Mouse (Mus musculus): ENCODE results near the gene Gtf2h4.

The Gtf2h4 gene

DNA sequence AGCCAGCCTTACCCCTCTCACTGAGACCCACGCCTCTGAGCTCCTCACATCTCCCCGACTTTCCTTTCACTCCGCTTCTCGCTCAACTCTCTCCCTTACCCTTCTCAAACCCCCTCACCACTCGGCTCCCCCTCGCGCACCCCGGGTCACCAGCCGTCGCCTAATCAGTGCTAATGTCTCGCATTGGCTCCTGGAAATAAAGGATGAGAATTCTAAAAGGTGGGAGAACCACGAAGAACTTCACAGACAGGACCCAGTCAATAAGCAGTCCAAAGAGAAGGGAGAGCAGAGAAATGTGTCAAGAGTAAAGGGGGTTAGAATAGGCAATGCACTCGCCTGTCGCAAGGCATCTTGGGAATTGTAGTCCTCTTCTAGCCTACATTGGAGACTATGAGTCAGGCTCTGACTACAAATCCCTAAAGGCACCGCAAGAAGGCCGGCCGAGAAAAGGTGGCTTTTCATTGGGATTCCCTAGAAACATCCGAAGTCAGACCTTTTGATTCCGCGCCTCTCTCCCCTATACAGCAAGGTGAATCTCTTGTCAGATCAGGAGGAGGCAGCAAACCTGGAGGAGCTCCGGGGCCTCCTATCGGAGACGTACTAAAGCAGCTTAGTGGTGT is at the start of gene Gtf2h4:
Gene Gtf2h4, minus strand, starts transcription at position 324 of the 620 bp plus-strand sequence.
- peak; percentile 93 for DNase-seq (ENCODE audit: low read depth, low spot score)

DNA sequence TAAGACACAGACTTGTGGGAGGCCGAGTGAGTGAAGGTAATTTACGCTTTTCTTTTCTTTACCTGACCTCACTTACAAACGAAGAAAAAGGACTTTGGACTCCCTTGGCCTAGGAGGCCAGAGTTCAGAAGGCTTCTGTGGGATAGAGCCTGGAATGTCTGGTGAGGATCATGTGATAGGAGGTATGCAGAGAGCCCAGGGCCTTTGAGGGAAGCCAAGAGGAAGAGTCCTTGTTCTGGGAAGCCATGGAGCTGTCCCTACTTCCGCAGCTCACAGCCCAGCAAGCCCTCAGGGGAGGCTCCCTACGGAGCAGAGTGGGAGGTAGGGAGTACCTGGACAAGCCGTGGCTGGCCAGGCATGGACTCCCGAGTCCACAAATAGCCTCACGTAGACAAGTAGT is 48.1 kb upstream of the Gtf2h4 start:
- no peak for DNase-seq (ENCODE audit: low read depth, low spot score)

GRCm38 (mm10) chr17:35720340-35720727 is 46.8 kb upstream of the Gtf2h4 start:
- no peak for DNase-seq (ENCODE audit: low read depth, low spot score)

- no peak for DNase-seq (ENCODE audit: low read depth, low spot score)
These were observed 46.2 kb upstream of the Gtf2h4 start for GRCm38 (mm10) chr17:35719616-35720339.

DNA sequence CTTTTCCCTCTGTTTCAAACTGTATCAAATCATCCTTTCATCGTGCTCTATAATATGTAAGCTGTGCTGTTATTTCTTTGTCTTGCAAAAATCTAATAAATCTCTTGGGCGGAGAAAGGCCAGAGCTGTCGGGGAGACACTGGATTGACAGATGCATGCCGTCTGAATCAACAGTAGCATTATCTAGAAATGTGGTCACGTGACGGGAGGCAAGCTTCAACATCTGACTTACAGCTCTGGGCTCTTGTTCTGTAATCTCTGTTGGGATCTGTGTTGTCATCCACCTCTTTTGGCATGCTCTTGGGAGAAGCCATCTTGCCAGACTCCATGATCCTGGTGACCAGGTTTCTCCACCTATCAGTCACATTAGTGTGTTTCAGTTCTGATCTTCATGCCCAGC is 43.5 kb upstream of the Gtf2h4 start:
- DNase-seq (ENCODE audit: low read depth, low spot score) = no peak

DNA sequence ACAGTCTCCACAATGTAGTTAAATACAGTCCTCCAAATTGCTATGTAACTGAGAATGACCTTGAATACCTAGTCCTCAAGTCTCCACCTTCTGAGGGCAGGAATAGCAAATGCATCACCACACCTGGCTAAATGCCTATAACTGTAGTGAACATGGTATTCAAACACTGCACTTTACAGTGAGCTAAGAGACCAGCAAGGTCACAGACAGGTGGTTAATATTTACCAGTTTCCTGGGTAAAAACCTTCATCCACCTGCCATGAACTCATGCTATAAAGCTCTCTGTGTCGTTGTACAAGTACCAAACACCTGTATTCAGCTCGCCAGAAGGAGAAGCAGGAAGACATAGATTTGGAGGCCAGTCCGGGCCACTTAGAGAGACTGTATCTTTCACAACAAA is 42.6 kb upstream of the Gtf2h4 start:
- DNase-seq (ENCODE audit: low read depth, low spot score) = no peak

- no peak for DNase-seq (ENCODE audit: low read depth, low spot score)
These were observed 37.3 kb upstream of the Gtf2h4 start for GRCm38 (mm10) chr17:35710705-35711347.

DNA sequence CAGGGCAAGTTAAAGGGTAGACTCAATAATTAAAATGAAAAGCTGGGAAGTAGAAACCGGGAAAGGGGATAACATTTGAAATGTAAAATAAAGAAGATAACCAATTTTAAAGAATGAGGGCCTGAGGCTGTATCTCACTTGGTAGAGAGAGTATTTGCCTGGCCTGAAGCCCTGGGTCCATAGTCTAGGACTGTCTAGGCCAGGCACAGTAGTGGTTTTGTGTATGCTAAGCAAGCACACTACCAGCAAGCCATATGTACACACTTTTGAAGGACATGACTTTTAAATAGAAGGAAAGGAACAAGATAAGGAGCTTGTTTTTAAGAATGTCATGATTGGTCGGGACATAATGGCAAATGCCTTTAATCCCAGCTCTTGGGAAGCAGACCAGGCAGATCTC is 35.1 kb upstream of the Gtf2h4 start:
- no peak for DNase-seq (ENCODE audit: low read depth, low spot score)

- DNase-seq (ENCODE audit: low read depth, low spot score) = peak; percentile 73
These were observed 34.4 kb upstream of the Gtf2h4 start for GRCm38 (mm10) chr17:35707929-35708328.

DNA sequence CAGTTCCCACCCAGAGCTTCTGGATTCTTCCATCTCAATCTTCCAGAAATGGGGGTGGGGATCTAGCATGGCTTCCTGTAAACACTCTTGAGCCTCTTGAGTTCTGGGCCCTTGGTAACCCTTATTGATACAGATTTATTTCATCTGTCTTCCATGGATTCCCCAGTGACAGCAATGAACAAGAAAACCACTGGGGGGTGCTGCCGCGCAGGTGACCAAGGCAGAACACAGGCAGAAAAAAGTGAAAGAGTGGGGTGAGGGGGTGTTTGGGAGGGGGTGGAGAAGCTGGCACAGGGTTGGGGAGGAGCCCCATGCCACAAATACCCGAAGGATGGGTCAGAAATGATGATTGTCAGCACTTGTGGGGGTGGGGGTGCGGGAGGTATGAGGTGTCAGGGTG is 32.3 kb upstream of the Gtf2h4 start:
- DNase-seq (ENCODE audit: low read depth, low spot score) = peak; percentile 77

DNA sequence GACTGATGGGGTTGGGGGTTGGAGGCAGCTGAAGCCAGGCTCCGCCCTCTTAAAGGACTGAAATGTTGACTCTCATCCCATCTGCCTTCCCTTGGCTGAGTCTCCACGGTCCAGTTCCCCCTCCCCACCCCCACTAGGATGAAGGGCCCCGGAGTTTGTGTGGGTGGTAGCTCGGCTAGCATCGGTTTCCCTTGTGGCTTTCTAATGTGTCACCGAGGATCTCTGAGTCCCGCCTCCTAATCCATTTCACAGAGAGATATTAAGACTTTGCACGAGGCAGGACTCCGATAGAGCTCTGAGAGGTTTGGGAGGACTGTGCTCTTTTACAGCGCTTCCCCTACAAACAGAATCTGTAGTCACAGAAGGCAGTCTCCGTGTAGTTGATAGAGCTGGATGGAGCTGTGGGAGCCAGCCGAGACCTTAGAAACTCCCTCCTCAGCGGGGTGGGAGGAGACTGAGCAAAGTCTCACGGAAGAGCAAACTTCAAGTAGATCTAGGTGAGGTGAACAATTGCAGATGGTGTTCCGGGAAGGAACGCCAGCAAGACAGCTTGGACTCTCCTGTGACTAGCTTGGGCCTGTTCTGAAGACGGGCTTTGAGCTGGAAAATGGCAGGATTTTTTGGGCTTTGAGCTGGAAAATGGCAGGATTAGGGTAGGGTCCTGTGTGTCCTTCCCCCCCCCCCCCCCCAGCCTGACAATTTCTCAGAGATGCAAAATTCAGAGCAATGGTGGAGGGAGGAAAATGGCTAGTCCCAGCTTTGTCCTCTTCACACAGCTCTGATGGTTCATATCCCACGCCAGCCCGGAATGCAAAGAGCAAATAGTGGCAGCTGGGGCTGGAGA is 31.3 kb upstream of the Gtf2h4 start, which contains the start of gene Ddr1:
Gene Ddr1, minus strand, starts transcription at position 1 of the 844 bp plus-strand sequence.
- peak; percentile 80 for DNase-seq (ENCODE audit: low read depth, low spot score)

GRCm38 (mm10) chr17:35703751-35704271 is 30.3 kb upstream of the Gtf2h4 start:
- no peak for DNase-seq (ENCODE audit: low read depth, low spot score)

DNA sequence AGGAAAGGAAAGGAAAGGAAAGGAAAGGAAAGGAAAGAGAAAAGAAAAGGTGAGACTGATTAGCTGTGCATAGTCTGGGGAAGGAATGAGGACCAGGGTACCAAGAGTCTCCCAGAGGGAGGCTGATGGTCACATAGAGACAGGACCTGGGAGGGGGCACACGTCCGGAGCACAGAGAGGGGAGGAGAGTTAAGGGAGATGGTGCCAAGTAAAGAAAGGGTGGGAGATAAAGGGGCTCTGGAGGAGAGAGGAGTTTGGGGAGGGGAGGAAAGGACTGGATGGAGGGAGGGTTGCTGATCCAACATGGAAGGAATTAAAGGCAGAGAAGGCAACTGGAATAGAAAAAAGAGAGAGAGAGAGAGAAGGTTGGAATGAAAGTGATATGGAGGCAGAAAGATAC is 29.5 kb upstream of the Gtf2h4 start:
- no peak for DNase-seq (ENCODE audit: low read depth, low spot score)

GRCm38 (mm10) chr17:35702605-35703004 is 29.1 kb upstream of the Gtf2h4 start:
- no peak for DNase-seq (ENCODE audit: low read depth, low spot score)

DNA sequence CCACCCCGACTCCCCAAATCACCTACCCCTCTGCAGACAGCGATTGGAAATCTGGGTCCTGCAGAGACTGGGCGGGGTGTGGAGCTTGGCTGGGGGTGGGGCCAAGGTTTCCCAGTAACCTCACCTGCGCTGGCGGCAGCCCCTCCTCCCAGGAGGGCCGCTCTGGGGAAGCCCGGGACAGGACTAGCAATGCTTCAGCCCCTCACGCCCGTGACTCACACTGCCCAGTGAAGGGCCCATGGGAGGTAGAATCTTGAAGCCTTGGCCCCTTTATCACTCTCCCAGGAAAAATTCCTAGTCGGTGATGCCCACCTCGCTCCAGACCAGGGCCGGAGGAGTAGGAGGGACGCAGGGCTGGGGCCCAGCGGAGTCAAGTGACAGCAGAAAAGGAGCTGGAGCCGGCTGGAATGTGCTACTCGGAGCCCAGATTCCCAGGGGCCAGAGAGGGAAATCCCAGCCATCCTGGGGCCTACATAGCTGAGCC is 28.5 kb upstream of the Gtf2h4 start:
- DNase-seq (ENCODE audit: low read depth, low spot score) = no peak

DNA sequence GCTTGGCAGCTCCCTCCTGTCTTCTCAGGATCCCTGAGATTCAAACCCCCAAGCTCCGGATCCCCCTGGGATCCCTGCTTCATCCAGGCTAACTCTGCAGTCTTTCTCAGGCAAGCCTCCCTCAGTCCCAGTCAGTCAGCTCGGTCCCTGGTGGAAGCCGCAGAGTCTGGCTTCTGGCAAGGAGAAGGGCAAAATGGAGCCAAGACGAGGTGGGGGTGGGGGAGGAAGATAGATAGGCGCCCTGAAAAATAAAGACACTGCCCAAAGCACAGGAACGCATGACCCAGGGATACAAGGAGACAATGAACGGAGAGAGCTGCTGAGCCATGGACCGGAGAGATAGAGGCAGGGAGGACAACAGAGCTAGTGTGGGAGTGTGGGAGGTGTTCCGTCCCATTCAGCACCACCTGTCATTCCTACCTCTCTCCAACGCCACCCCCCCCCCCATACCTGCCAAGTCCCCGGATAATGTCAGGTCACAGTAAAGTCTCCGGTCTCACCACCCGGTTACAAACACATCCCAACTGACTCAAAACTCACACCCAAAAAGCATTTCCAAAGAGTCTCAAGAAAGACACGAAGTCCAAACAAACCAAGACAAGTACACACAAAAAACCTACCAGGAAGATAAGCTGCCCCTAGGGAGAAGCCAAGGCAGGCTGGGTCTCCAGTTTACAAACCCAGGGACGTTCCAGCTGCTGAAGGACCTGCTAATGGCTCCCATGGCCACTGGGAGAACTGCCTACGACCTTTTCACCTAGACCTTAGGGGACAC is 27.9 kb upstream of the Gtf2h4 start:
- DNase-seq (ENCODE audit: low read depth, low spot score) = no peak

DNA sequence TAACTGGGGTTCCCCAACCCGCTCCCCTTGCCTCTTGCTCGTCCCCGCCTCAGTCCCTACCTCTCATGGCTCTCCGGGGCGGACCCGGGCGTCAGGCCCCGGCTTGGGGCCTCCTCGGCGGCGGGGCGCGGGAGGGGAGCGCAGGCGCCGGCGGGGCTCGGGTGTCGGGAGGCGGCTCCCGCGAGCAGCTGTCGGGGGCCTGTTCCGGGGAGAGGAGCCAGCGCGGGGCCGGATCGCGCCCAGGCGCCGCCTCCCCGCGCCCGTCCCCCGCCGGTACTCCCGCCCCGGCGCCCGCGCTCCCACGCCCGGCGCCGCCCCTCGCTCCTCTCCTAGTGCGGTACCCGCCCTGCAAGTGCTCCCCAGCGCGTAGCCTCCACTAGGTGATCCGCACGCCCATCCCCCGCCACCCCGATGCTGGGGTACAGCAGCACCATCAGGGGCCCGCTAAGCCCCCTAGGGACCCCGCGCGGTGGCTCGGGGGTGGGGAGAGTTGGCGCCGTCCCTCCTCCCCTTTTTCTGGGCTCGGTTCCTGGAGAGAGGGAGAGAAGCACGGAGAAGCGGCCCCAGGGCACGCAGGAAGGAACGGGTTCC is 26.9 kb upstream of the Gtf2h4 start:
- DNase-seq (ENCODE audit: low read depth, low spot score) = peak; percentile 77

DNA sequence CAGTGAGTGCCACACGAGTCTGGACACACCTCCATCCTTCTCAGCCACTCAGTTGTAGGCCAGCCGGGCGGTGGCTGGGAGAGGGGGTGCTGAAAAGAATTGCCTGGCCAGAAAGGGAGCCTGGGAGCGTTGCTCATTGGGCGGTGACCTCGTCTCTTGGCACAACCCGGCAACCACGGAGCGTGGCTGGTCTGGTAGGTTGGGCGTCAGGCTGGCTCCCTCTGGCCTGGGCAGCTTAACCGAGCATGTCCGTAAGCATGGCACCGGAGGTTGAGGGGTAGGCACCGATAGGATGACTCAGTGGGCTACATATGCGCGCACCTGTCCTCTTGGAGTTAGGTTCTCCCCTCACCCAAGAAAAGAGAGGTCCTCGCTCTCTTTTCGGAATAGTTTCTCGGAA is 26.4 kb upstream of the Gtf2h4 start:
- DNase-seq (ENCODE audit: low read depth, low spot score) = no peak

GRCm38 (mm10) chr17:35698501-35698883 is 25.0 kb upstream of the Gtf2h4 start:
- DNase-seq (ENCODE audit: low read depth, low spot score) = no peak

DNA sequence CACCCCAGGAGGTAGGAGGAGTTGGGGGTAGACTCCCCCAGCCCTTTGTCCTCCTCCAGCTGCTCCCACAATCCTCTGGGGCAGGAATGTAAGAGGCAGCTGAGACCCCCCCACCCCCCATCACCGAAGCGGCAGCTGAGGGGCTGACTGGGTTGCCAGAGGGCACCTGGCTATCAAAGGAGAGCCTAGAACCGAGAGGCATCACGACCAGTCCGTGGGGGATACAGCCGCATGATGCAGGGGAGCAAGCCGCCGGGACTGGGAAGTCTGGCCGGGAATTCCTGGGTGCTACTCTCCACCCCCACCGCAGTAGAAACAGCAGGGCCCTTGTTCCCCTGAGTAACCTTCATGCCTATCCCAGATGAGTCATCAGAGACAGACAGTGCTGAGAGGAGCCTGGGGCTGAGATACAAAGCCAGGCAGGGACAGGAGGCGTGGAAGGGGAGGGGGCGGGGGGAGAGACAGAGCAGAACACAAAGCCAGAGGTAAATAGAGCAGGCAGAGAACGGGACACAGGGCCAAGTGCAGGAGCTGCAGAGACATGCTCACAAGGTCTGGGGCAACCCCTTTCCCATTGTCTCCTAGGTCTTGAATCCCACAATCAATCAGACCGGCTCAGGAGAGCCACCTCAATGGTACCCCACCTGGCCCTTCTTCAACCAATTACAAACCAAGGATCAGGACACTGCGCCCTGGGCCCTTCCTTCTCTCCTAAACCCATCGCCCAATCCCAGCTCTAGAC is 24.4 kb upstream of the Gtf2h4 start:
- no peak for DNase-seq (ENCODE audit: low read depth, low spot score)
